Mouse (Mus musculus) lung, postnatal 10 days (tissue): ENCODE data around the gene Krt19.

Experiments
- DNase-seq: peaks from one replicate; pipeline ENCODE4 v3.0.0; 2021

Krt19 gene

DNA sequence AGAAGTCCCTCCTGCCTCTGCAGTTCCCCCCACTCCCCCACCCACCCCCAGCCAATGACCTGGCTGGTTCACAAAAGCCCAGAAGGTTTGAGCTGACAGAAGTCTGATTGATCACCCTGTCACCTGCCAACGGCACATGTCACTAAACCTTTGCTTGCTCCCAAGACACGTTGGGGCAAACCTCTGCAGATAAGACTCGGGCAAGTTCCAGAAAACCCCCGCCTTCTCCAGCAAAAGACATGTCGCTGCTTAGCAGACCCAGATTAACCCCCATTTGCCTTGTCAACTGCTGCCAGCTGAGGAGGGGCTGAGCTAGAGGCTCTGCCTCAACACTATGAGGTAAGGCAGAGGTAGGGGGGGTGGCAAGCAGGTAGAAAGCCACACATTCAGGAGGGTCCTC is 11.9 kb downstream of the Krt19 start:
- no peak for DNase-seq

DNA sequence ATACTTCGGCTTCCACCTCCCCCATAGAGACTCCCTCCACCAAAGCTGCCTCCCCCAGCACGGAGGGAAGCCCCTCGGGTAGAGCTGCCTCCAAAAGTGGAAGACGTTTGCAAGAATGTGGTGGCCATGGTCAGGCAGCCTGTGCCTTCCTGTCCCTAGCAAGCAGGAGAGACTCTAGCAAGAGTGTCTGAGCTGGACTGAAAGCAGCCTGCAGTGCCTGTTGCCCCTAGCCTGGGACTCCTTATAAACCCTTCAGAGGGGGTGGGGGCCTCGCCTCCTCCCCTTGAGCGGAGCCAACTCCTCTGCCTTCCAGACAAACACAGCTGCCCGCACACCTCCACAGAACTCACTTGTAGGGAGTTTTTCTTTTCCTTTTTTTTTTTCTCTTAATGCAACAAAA is 12.7 kb downstream of the Krt19 start, which contains the start of gene Krt15:
Gene Krt15 (minus strand): TSS at position 198 of the 400 bp plus-strand sequence.
- DNase-seq, result no peak

DNA sequence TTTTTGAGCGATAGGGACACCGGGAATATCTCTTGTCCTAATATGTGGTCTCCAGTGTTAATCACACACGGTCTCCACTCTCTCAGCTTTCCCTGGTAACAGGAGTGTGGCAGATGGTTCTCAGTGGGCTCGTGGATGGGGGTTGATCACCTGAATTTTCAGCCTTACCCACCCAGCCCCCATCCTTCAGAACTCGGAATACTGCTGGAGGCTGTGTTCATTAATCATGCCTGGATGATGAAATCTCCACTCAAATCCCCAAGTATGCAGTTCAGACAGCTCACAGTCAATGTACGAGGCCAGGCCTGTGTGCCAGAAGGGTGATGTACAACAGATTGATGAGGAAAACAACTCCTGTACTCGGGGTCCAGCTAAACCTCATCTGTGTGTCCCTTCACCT is 23.6 kb downstream of the Krt19 start:
- DNase-seq, result no peak

DNA sequence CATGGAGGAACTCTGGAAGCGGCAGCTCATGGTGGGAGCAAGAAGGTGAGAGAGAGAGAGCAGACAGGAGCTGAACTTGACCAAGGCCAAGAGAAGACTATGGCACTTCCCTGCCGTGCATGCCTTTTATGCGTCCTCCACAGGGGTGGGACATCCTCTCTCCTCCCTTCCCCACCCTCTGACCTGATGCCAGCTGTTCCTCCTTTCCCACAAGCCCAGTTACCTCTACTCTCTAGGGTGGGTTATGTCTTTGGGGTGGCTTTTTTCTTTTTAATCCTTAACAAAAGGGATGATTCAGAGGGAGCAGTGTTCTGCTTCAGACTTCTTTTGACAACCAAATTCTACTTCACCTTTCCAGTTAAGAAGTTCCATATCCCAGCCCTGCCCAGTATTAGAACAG is 27.0 kb downstream of the Krt19 start, which contains the start of gene Krt13:
Gene Krt13 (minus strand): TSS at position 101 of the 400 bp plus-strand sequence.
- no peak for DNase-seq

DNA sequence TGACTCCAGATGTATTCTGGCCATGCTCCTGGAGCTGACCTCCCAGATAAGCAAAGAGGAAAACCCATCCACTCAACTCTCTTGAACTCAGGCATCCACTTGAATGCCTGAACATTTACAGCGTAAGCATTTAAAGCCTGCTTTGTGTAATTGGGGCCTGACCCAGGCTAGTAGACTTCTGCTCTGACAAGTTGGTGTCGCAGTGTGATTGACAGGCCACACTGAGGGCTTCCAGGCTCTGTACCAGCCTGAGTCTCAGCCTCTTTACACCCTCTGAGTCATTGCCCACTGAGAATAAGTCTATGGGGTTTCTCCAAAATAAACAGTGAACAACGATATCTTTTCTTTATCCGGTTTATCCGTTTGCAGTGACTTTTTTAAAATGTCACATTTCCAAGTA is 28.1 kb downstream of the Krt19 start:
- DNase-seq, result no peak

DNA sequence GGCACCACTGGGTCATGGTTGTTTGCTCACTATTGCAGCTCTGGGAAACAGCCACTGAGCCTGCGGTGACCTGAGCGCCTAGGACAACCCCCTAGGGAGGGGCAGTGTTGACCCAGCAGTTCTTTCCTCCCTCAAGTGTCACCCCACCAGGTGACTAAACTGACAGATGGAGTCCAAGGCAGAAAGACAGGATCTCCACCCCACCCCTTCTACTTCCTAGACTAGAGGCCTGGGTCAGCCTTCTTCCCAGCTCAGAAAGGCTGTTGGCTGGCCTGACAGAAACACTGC is 34.8 kb downstream of the Krt19 start:
- DNase-seq, result no peak

DNA sequence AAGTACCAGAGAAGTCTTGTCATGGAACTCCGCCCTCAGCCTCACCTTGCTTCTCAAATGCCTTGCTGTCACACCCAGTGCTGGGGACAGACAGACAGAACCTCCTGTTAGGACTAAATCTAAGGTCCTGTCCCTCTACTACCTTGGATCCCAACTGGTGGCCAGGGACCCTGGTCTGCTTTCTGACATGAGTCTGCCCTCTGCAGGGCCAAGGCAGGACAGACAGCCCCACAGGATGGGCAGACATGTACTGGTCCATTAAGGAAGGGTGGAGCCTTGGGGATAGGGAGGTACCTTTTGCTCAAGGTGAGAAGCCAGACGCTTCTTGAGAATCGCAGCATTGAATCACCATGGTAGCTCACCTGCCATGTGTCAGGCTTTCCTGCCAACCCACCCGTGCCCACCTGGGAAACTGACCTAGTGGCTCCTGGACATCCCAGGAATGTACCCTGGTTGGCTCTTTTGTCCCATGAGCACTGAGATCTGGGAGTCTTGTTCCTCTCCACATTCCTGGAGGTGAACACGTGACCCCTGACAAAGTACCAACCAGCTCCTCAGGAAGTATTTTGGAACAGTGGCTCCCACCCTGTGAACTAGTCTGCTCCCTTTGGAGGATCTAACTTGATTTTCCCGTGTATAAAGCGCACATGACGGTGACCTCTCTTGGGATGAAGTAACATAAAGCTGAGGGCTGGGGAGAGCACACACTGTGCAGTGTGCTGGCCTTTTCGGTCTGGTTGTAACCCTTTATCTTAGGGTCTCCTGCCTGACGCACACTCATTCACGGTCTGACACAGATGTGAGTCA is 35.3 kb downstream of the Krt19 start:
- no peak for DNase-seq

DNA sequence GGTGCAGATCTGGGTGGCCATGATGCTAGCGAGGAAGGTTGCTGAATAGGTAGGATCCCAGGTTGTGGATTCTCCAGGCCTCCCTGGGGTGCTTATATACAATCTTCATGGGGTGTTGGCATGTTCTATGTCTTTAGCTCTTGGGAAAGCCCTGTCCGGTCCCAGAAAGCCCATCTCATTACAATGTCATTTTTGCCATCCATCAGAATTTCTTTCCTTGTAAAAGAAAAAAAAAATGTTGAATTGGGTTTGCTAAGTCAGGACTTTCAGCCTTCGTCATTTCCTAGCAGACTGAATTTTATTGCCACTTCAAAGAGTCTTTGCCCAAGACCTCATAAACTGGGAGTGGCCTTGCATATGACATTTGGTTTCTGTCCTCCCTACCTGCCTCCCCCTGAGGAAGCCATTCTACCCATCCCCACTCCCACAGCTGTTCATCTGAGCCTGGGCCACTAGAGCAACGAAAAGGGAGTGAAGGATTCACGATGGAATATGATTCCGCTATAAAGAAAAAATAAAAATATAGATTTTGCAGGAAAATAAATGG is 42.8 kb downstream of the Krt19 start, which contains the start of gene Krt36:
Gene Krt36 (minus strand): TSS at position 51 of the 547 bp plus-strand sequence.
- no peak for DNase-seq

DNA sequence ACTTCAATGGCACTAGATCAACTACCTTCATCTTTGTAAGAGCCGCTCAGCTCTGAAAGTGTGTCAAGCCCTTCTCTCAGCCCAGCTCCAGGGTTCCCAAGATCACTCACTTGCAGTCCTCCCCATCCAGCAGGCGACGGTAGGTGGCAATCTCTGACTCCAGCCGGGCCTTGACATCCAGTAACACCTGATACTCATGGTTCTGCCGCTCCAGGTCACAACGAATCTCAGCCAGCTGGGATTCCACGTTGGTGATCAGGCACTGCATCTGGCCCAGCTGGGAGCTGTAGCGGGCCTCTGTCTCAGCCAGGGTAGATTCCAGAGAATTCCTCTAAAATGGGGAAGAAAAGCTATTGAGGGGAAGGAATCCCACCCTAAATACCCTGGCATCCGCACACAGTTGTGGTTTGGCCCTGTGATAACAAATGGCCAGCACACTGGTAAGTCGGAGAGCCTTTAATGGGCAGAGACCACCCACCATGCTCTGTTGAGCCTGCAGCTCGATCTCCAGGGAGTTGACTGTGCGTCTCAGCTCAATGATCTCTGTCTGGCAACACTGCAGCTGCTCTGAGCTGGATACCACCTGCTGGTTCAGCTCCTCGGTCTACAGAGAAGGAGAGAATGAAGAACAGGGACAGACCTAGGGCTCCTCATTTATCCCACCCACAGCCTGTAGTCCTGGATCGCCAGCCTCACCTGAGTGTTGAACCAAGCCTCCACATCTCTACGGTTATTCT is 45.6 kb downstream of the Krt19 start:
- no peak for DNase-seq

DNA sequence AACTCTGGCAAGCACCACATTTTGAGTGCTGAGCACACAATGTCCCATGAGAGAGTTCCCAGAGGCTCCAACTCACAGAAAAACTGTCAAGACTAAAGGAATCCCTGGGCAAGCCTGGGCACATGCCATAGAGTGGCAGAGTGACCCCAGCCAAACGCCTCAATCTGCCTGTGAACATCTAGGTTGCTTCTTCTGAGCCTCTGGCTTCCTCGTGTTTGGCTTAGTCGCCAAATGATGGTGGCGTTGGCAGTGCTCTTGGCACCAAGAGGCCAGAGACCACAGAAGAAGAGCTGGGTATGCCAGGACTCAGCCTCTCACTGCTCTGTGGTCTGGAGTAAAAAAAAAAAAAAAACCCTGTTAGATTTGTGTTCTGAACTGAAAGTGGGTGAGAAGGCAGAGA is 48.1 kb downstream of the Krt19 start:
- DNase-seq, result no peak

DNA sequence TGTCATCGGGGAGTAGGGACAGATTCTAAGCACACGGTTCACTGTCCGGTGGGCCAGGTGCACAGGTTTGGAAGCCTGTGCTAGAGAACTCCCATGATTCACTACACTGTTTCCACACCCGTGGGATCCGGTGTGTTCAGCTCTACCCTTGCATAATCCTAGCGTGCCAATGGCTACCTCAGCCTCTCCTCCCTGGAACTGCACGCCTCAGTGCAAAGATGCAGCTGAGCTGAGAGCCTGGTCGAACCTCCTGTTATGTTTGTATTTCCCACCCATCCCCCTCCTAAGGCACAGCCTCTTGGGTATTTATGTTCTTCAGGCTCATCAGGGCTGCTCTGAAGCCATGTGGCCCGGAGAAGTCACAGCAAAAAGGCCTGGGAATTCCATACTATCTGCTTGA is 50.6 kb downstream of the Krt19 start:
- DNase-seq, result no peak

DNA sequence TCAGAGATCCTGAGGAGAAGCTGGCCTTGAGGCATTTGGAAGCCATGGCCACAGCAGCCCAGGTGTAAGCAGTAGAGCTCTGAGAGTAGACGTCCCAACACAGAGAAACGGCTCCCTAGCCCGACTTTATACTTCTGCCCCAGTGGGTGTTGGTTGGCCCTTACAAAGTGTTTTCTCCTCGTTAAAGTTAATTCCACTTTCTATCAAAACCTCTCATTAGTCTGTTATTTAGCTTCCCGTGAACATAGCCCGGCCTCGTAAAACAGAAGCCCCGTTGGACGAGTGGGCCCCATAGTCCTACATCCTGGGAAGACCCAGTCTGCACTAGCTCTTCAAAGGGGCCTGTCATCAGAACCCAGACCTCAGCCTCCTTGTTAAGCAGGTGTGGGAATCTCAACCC is 52.3 kb downstream of the Krt19 start, which contains the start of gene Krt35:
Gene Krt35 (minus strand): TSS at position 101 of the 400 bp plus-strand sequence.
- no peak for DNase-seq
